Mouse (Mus musculus) spleen, postnatal 0 days (tissue): ENCODE results near the gene Lrp8. TPM values are rescaled to one million over a fixed set of nuclear protein-coding genes. Genes with fewer than 3 reads are reported as not detected.

Experiments
- polyA plus RNA-seq: library from polyadenylated mRNA; unstranded; fragments of >200 nt; fragmentation: Nextera tagmentation; extraction: Ambion mirVana; gene quantifications from 2 replicates; pipeline ENCODE4 v1.2.1, GENCODE M21; 2015

The Lrp8 gene
- polyA plus RNA-seq: 1.6 and 2.1 TPM in 2 replicates

GRCm38 (mm10) chr4:107802185-107802449 lies at the start of gene Lrp8:
Lrp8 (plus strand) TSS chr4:107802261.

GRCm38 (mm10) chr4:107879254-107880050 lies 77.4 kb downstream of the Lrp8 start, which contains the start of gene Magoh:
Magoh (plus strand) TSS chr4:107879755.

GRCm38 (mm10) chr4:107889731-107890432 lies 87.8 kb downstream of the Lrp8 start, which contains the start of gene 0610037L13Rik:
0610037L13Rik (plus strand) TSS chr4:107889813.

GRCm38 (mm10) chr4:107923145-107923802 lies 121.2 kb downstream of the Lrp8 start, which contains the start of gene Cpt2:
Cpt2 (minus strand) TSS chr4:107923610.

Other genes with a start within 250 kb of the Lrp8 start
- gene Dmrtb1, start 118.0 kb upstream of the Lrp8 start, polyA plus RNA-seq: 0.12 TPM in 1 of 2 replicates, not detected in the other
- gene Magoh, start 77.5 kb downstream of the Lrp8 start, polyA plus RNA-seq: 149 and 164 TPM in 2 replicates
- 46.0 and 48.0 TPM in 2 replicates for gene 0610037L13Rik, start 87.6 kb downstream of the Lrp8 start, polyA plus RNA-seq
- 21.9 and 22.4 TPM in 2 replicates for gene Cpt2, start 121.3 kb downstream of the Lrp8 start, polyA plus RNA-seq
- gene Slc1a7, start 166.1 kb downstream of the Lrp8 start, polyA plus RNA-seq: 0.08 and 0.25 TPM in 2 replicates